Mouse (Mus musculus) hindbrain, embryonic 11.5 days (tissue): ENCODE data around the gene Srd5a2. TPM values are rescaled to one million over a fixed set of nuclear protein-coding genes. Genes with fewer than 3 reads are reported as not detected.
A peak's percentile ranks its signal among the peaks of the same experiment; 100 is the strongest.

Experiments used
- ATAC-seq: fragments of 200-750 bp; cut with Nextera tagmentation; 2 replicates; pipeline ENCODE4 v1.8.0; 2017; ENCODE audit warnings: mild to moderate bottlenecking, moderate TSS enrichment, moderate library complexity; ENCODE audit not compliant: low FRiP score
- DNase-seq: peaks from one replicate; pipeline ENCODE4 v3.0.0-alpha.2; 2015; ENCODE audit warnings: low spot score
- H3K27ac ChIP-seq: fragments of 300-500 bp; sonication (generic); 2 replicates; pipeline ENCODE4 v1.5.1; 2014; ENCODE audit warnings: mild to moderate bottlenecking, low read depth, low read length
- H3K27me3 ChIP-seq: fragments of 300-500 bp; sonication (generic); 2 replicates; pipeline ENCODE4 v1.6.1; 2014; ENCODE audit warnings: mild to moderate bottlenecking, low read length, moderate library complexity, mixed read lengths; ENCODE audit not compliant: control insufficient read depth, insufficient read depth
- H3K36me3 ChIP-seq: fragments of 300-500 bp; sonication (generic); 2 replicates; pipeline ENCODE4 v1.6.1; 2014; ENCODE audit warnings: mild to moderate bottlenecking, low read length, moderate library complexity, mixed read lengths; ENCODE audit not compliant: control insufficient read depth, insufficient read depth
- H3K4me1 ChIP-seq: fragments of 300-500 bp; sonication (generic); replicated peaks from 2 replicates; pipeline ENCODE4 v1.6.1; 2014; ENCODE audit warnings: low read length, mixed read lengths; ENCODE audit not compliant: control insufficient read depth, insufficient read depth
- H3K4me2 ChIP-seq: fragments of 300-500 bp; sonication (generic); replicated peaks from 2 replicates; pipeline ENCODE4 v1.6.1; 2014; ENCODE audit warnings: mild to moderate bottlenecking, low read depth, low read length
- H3K4me3 ChIP-seq: fragments of 300-500 bp; sonication (generic); 2 replicates; pipeline ENCODE4 v1.5.1; 2014; ENCODE audit warnings: low read depth, low read length
- H3K9ac ChIP-seq: fragments of 300-500 bp; sonication (generic); 2 replicates; pipeline ENCODE4 v1.6.1; 2014; ENCODE audit warnings: low read depth, low read length
- H3K9me3 ChIP-seq: fragments of 300-500 bp; sonication (generic); 2 replicates; pipeline ENCODE4 v1.6.1; 2016; ENCODE audit warnings: low read length; ENCODE audit not compliant: control insufficient read depth
- WGBS: fragments of 180-500 bp; shearing (Covaris S2); extraction: QIAGEN DNeasy Blood & Tissue Kit; methylation state at CpG from one replicate; pipeline ENCODE4 v1.1.7; 2014; 5-methylcytosine and 5-hydroxymethylcytosine counted together
- polyA plus RNA-seq: library from polyadenylated mRNA; unstranded; fragments of >200 nt; fragmentation: Nextera tagmentation; extraction: Ambion mirVana; gene quantifications from 2 replicates; pipeline ENCODE4 v1.2.1, GENCODE M21; 2014

Srd5a2 gene
- polyA plus RNA-seq, 1 experiment from 2014 or later: not detected

DNA sequence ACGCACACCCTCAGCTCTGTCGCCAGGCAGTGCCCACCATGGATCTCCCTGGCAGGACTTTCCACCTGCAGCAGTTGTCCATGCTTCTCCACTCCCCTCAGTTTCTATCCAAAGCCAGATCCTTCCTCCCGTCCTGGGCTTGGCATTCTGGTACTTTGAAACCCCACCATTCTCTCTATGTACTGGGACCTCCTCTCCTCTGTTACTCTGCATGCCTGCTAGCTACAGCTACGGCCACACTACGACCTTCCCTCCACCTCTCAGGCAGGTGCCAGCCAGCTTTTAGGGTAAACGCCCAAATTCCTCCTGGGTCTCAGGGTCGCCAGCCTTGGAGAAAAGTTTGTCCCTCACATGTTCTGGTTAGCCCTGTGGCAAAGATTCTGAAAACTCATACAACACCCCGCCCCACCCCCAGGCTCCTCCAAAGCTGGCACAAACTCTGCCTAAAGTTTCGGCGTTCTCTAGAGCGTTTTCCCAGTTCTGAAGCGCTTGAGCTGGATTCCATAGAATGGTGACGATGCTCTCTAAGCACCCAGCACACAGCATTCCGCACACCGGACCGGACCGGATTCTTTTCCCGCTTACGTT is 607 bp upstream of the Srd5a2 start:
- Histone ChIP-seq H3K9me3 (no peaks in the 10 kb centered on the region), H3K27me3 (peaks cover 36% of the 10 kb centered on the region), H3K4me2 (no peak overlapping the region; the same call in 1 of the 2 replicates), H3K4me1 (no peaks in the 10 kb centered on the region), H3K4me3 (no peak overlapping the region), H3K36me3 (no peaks in the 10 kb centered on the region), H3K9ac (no peak overlapping the region), H3K27ac (no peak overlapping the region)
- ATAC-seq (no peak), DNase-seq (peak; percentile 31)
- WGBS: 5% methylated on average over 19 of the region's 19 CpGs

DNA sequence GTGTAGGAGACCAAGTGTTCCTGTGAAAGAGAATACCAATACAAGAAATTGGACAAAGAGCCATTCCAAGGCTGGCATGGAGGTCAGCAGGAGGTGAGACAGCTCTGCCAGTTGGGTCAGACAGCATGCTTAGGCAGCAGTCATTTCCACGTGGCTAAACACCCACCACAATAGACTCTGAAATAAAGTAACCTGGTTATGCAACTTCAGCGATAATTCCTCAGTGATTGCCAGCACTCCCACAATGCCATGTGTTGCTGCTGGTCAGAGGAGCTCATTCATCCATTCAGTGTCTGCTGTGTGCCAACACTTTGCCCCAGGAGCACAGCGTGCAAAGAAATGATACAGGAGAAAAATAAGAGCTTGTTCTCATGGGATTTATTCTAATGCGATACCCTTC is 4.0 kb downstream of the Srd5a2 start:
- Histone ChIP-seq H3K4me1 (no peaks in the 10 kb centered on the region), H3K36me3 (no peaks in the 10 kb centered on the region), H3K4me2 (no peak overlapping the region), H3K4me3 (no peak overlapping the region), H3K9me3 (no peaks in the 10 kb centered on the region), H3K9ac (no peak overlapping the region), H3K27ac (no peak overlapping the region), H3K27me3 (peaks cover 27% of the 10 kb centered on the region)
- DNase-seq: no peak
- 76% methylated on average over 4 of the region's 4 CpGs for WGBS
- no peak for ATAC-seq

DNA sequence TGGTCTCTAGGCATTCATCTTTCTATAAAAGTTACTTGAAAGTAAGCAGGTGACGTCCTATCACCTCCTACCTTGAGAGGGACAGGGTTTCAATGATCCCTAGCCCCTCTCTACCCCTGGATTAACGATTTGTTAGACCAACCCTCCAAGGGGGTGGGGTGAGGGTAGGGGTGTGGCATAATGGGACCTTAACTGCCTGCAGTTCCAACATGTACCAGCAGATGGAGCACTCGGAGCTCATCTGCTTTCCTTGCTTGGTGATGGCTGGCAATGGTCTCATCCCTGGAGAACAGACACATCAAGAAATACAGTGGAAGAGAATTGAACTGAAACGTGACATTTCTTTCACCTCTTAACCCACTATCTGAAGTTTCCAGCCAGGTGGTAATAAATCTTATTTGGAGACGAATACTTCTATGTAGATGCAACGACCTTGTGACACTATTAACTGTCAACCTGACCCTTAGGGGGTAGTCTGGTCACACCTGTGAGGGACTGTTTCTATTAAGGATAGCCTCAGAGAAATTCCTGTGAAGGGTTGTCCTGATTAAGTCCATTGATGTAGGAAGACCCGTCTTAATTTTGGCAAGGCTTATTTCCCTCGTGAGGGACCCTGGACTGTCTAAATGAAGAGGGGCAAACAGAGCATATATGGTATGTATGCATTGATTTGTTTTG is 27.1 kb downstream of the Srd5a2 start:
- Histone ChIP-seq H3K4me2 (no peak overlapping the region), H3K9ac (no peak overlapping the region), H3K4me1 (no peaks in the 10 kb centered on the region), H3K27ac (no peak overlapping the region), H3K9me3 (no peaks in the 10 kb centered on the region), H3K36me3 (no peaks in the 10 kb centered on the region), H3K27me3 (no peaks in the 10 kb centered on the region), H3K4me3 (no peak overlapping the region)
- ATAC-seq (peak; percentile 84; the same call in 1 of the 2 replicates), DNase-seq (peak; percentile 92)
- 41% methylated on average over 8 of the region's 8 CpGs for WGBS

DNA sequence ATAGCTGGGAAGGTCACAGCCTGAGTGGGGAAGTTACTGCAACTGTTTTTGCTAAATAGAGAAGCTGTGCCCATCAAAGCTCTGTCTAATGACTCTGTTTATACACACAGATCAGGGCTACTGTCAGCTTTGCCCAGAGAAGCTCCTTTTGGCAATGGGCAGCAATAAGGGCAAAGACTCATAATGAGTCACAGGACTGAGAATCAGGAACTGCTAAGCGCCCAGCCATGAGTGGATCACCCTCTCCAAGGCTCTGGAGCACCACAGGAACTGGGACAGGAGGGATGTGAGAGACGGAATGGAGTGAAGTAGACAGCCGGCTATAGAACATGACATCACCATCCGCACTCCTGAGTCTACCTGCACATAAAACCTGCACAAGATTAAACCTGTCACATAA is 29.4 kb downstream of the Srd5a2 start:
- no peak for DNase-seq
- no peak overlapping the region for H3K9ac ChIP-seq
- no peak overlapping the region for H3K27ac ChIP-seq
- WGBS: 91% methylated on average over 4 of the region's 4 CpGs
- H3K4me2 ChIP-seq: no peak overlapping the region
- no peaks in the 10 kb centered on the region for H3K27me3 ChIP-seq
- ATAC-seq: no peak
- H3K36me3 ChIP-seq: no peaks in the 10 kb centered on the region
- H3K4me1 ChIP-seq: no peaks in the 10 kb centered on the region
- H3K9me3 ChIP-seq: no peaks in the 10 kb centered on the region
- H3K4me3 ChIP-seq: no peak overlapping the region

DNA sequence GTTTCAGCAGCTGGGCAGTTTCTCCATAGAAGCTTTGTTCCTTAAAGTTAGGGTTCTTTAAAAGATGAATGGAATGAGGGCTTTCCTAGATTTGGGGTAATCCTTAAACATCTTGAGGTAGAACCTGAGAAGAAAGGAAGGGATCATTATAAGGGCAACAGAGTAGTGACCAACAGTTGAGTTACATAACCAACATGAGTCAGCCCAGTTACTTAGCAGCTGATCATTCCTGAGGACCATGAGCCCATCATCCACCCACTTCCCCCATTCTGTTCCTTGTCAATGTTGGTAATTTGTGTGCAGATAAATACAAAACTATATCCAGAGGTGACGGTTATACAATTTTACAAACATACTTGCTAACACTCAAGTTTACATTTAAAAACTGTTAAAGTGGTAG is 30.1 kb downstream of the Srd5a2 start:
- no peak overlapping the region for H3K9ac ChIP-seq
- H3K4me1 ChIP-seq: no peaks in the 10 kb centered on the region
- H3K9me3 ChIP-seq: no peaks in the 10 kb centered on the region
- DNase-seq (no peak), ATAC-seq (no peak)
- H3K36me3 ChIP-seq: no peaks in the 10 kb centered on the region
- WGBS: 92% methylated on average over 1 of the region's 1 CpGs
- no peaks in the 10 kb centered on the region for H3K27me3 ChIP-seq
- no peak overlapping the region for H3K4me2 ChIP-seq
- H3K27ac ChIP-seq: no peak overlapping the region
- no peak overlapping the region for H3K4me3 ChIP-seq

DNA sequence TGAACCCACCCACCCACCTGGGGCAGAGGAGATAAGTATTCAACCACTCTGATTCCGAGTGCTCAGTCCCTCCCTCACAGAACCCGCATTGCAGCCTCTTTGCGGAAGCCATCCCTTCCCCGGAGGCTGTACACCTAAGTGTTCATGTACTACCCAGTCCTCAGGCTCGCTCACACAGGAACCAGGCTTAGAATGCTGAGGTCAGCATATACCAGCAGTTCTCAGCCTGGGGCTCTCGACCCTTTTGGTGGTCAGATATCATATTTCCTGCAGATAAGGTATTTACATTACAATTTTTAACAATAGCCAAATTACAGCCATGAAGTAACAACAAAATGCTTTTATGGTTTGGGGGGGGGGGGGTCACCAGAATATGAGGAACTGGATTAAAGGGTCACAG is 32.6 kb downstream of the Srd5a2 start:
- no peak overlapping the region for H3K4me2 ChIP-seq
- WGBS: 83% methylated on average over 6 of the region's 6 CpGs
- no peak overlapping the region for H3K9ac ChIP-seq
- H3K9me3 ChIP-seq: no peaks in the 10 kb centered on the region
- DNase-seq: no peak
- no peaks in the 10 kb centered on the region for H3K4me1 ChIP-seq
- no peak overlapping the region for H3K27ac ChIP-seq
- no peak overlapping the region for H3K4me3 ChIP-seq
- H3K27me3 ChIP-seq: no peaks in the 10 kb centered on the region
- no peaks in the 10 kb centered on the region for H3K36me3 ChIP-seq
- no peak for ATAC-seq

DNA sequence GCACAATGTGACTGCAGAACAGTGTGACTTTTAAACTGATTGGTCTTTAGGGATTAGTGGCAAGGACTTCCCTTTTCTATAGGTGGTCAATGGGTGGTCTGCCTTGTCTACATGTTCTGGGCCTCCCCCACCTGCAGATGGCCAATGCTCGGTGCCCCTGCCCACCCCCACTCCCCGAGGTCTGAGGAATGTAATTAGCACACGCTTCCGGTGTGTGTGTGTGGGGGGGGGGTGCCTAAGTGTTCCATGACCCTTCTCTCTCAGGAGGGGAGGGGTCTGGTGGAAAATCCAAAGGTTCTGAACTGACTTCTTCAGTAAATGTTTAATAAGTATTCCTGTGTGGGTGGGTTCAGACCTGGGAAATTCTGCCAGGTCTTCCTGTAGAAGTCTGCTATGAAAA is 39.0 kb downstream of the Srd5a2 start:
- no peaks in the 10 kb centered on the region for H3K9me3 ChIP-seq
- no peak overlapping the region for H3K4me3 ChIP-seq
- no peaks in the 10 kb centered on the region for H3K36me3 ChIP-seq
- H3K27me3 ChIP-seq: no peaks in the 10 kb centered on the region
- H3K27ac ChIP-seq: no peak overlapping the region
- WGBS: 79% methylated on average over 4 of the region's 4 CpGs
- no peak overlapping the region for H3K9ac ChIP-seq
- H3K4me1 ChIP-seq: no peaks in the 10 kb centered on the region
- DNase-seq (no peak), ATAC-seq (no peak)
- H3K4me2 ChIP-seq: no peak overlapping the region

DNA sequence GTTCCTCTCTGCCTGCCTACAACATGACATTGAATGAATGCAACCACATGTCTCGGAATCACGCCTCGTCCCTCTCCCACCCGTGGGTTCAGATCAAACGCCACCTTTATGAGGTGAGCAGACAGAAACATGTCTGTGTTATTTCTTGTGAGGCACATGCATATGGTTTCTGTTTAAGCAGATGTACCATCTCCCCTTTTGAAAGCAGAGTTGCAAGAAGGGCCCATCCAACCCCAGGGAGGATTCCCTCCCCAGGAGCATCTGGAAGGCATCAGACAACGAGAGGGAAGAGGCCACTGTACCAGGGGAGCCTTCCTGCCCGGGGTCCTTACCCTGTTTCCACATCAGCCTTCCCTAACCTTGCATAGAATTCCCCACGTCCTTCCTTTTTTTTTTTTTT is 40.7 kb downstream of the Srd5a2 start:
- H3K9ac ChIP-seq: no peak overlapping the region
- H3K4me3 ChIP-seq: no peak overlapping the region
- no peak overlapping the region for H3K4me2 ChIP-seq
- no peaks in the 10 kb centered on the region for H3K36me3 ChIP-seq
- ATAC-seq: no peak
- WGBS: 83% methylated on average over 7 of the region's 8 CpGs
- no peaks in the 10 kb centered on the region for H3K4me1 ChIP-seq
- no peaks in the 10 kb centered on the region for H3K9me3 ChIP-seq
- DNase-seq: no peak
- no peak overlapping the region for H3K27ac ChIP-seq
- no peaks in the 10 kb centered on the region for H3K27me3 ChIP-seq

DNA sequence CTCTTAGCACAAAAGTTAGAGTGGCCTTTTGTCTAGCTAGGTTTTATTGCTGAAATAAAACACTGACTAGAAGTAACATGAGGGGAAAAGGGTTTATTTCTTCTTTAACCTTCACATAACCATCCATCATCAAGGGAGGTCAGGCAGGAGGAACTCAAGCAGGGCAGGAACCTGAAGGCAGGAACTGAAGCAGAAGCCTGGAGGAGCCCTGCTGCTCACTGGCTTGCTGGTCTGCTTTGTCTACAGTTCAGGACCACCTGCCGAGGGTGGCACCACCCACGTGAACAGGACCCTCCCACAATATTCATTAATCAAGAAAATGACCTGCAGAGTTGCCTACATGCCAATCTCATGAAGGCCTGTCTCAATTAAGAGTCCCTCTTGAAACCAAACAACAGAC is 45.3 kb downstream of the Srd5a2 start:
- ATAC-seq: no peak

More for the DNA sequence above, 45.3 kb downstream of the Srd5a2 start:
- H3K27ac ChIP-seq: no peak overlapping the region
- no peaks in the 10 kb centered on the region for H3K36me3 ChIP-seq
- H3K4me2 ChIP-seq: no peak overlapping the region
- no peak for DNase-seq
- H3K4me1 ChIP-seq: no peaks in the 10 kb centered on the region
- WGBS: 64% methylated on average over 2 of the region's 2 CpGs
- H3K27me3 ChIP-seq: no peaks in the 10 kb centered on the region
- no peak overlapping the region for H3K9ac ChIP-seq
- H3K4me3 ChIP-seq: no peak overlapping the region
- H3K9me3 ChIP-seq: no peaks in the 10 kb centered on the region
